Mouse (Mus musculus) Patski (cell line): ENCODE measurements at regions not wholly inside any gene's neighbourhood (a gene's known extent, or its start where the extent isn't known, plus 50 kb on each side); places are given as distances from the start of the nearest gene placed in this dataset.
A peak's percentile ranks its signal among the peaks of the same experiment; 100 is the strongest.

Experiments used
- ATAC-seq: fragments of 100-300 bp; one replicate; pipeline ENCODE4 v1.8.0; 2021
- CTCF ChIA-PET: fragments of 350-600 bp; sonication (Branson Sonifier 250); formaldehyde crosslinking; loops from one replicate; lab custom pipeline; 2022; ENCODE audit warnings: inconsistent platforms; lab: Charles Lee
- POLR2A ChIA-PET: fragments of 350-600 bp; sonication (Branson Sonifier 250); formaldehyde crosslinking; loops from one replicate; lab custom pipeline; 2022; ENCODE audit warnings: antibody characterized with exemption, inconsistent platforms; lab: Charles Lee
- DNase-seq: peaks from one replicate; pipeline ENCODE4 v3.0.0-alpha.2; 2011; ENCODE audit warnings: low read depth, low spot score
- H3K27me3 ChIP-seq: fragments of 371-371 bp; one replicate; pipeline ENCODE4 v1.5.1; 2021
- CTCF ChIP-seq: fragments of 100-300 bp; IDR thresholded peaks from one replicate; pipeline ENCODE4 v1.5.1; 2021
- in situ Hi-C: fragments of 300-500 bp; cut with MboI; formaldehyde crosslinking; loops from 3 replicates; pipeline ENCODE4 v1.11.1; 2018; ENCODE audit warnings: low pct_unique_long_range_greater_than_20kb, mixed read lengths

DNA sequence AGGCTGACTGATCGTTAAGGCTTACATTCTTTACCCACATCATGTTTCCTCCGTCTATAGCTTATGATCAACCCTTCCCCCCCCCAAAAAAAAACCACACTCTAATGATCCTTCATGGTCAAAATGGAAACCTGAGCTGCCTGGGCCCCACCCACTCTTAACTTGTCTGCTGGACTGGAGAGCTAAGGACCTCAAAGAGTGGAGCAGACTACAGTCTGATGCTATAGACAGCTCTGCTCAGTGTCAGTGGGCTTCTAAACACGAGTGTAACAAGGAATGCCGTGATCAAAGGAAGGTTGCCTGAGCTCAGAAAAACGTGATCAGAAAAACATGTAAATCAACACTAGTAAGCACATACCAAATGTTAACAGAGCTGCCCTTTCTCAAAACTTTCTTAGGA is 324.7 kb downstream of the Xpnpep1 start:
- ATAC-seq (no peak), DNase-seq (no peak)
- in situ Hi-C loops = no loop called here
- no peak for TF ChIP-seq CTCF
- H3K27me3 ChIP-seq = peaks cover 20% of the 10 kb centered on the region
- POLR2A ChIA-PET = no interaction called here
- CTCF ChIA-PET = interaction anchor here (1.0 kb wide), 1 partner anchor 14 kb away, joined by 4 read pairs; no protein-coding TSS in a partner anchor

GRCm38 (mm10) chr19:52707679-52708078 is 332.3 kb downstream of the Xpnpep1 start:
- ATAC-seq (no peak), DNase-seq (no peak)
- TF ChIP-seq CTCF = no peak
- ChIA-PET POLR2A (no interaction called here), CTCF (no interaction called here)
- H3K27me3 ChIP-seq = peaks cover 15% of the 10 kb centered on the region
- in situ Hi-C loops = no loop called here

DNA sequence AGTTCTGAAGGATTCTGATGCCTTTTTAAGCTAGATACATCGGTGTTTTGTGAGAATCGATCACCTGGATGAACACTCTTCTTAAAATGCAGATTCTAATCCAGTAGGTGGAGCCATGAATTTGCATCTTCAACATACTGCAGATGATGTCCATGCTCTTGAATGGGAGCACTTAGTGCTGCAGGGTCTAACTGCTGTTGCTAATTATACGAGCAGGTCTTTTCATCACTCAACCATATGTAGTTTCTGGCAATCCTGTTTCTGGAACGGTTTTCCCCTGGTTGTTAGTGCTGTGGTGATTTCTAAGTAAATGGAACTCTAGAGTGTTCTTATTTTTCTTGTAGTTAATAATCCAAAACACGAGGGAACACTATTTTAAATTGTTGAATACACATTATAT is 379.0 kb downstream of the Xpnpep1 start:
- ATAC-seq (no peak), DNase-seq (no peak)
- ChIA-PET POLR2A (no interaction called here), CTCF (no interaction called here)
- peaks cover 18% of the 10 kb centered on the region for H3K27me3 ChIP-seq
- in situ Hi-C loops = no loop called here
- no peak for TF ChIP-seq CTCF

DNA sequence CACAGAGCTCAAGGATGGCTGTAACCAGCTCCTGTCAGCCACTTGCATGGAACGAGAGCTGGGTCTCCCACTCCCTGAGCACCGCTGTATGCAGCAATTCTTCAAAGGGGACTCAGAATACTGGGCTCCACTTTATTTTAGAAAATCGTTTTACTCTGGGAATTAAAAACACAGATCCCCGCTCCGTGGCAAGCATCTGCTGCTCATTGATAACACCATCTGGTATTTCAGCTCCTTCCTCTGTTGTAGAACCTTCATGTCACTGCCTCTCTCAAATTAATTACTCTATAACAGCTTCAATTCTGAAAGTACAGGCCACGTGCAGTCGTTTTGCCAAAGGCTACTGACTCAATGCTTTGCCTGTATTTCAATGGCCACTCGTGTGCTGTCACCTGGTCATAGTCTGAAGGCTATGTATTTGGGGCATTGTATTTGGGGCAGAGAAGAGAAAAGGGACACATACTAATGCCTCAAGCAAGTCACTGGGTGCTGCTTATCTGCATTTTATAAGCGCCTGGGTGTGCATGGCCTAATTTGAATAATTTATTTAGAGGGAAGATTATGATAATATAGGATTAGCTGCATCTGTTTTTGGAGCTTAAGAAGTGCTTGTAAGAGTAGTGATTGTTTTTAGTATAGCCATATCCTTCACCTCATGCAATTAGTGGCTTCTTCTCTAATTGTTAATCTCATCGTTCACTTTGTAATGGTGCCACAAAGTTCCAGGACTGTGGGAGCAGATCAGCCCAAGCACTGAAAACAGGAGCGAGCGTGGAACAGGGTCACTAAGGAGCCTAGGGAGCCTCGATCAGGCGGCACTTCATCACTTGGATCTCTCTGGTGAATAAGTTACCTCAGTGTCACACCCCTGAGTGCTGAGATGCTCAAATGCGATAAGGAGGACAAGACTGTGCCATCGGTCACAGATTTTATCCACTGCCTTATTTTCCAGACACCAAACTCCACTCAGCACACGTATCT is 383.3 kb downstream of the Ins1 start:
- peaks cover 11% of the 10 kb centered on the region for H3K27me3 ChIP-seq
- ChIA-PET CTCF (interaction anchor here (1.0 kb wide), 1 partner anchor 12 kb away, joined by 4 read pairs; no protein-coding TSS in a partner anchor), POLR2A (no interaction called here)
- TF ChIP-seq CTCF = no peak
- in situ Hi-C loops = no loop called here
- DNase-seq (no peak), ATAC-seq (no peak)

GRCm38 (mm10) chr19:52640228-52640627 is 376.1 kb downstream of the Ins1 start:
- no peak for TF ChIP-seq CTCF

GRCm38 (mm10) chr19:52632501-52632900 is 368.4 kb downstream of the Ins1 start:
- ATAC-seq (peak; percentile 90), DNase-seq (peak; percentile 74)
- H3K27me3 ChIP-seq = no peaks in the 10 kb centered on the region
- in situ Hi-C loops = no loop called here
- TF ChIP-seq CTCF = no peak
- CTCF ChIA-PET = interaction anchor here (1.9 kb wide), 1 partner anchor 13 kb away, joined by 5 read pairs; no protein-coding TSS in a partner anchor
- POLR2A ChIA-PET = no interaction called here

More at GRCm38 (mm10) chr19:52640228-52640627, 376.1 kb downstream of the Ins1 start:
- in situ Hi-C loops = no loop called here
- DNase-seq (no peak), ATAC-seq (no peak)
- ChIA-PET CTCF (interaction anchor here (1.1 kb wide), 1 partner anchor 78 kb away, joined by 3 read pairs; no protein-coding TSS in a partner anchor), POLR2A (interaction anchor here (0.6 kb wide), 1 partner anchor 44 kb away, joined by 4 read pairs; no protein-coding TSS in a partner anchor)
- H3K27me3 ChIP-seq = no peaks in the 10 kb centered on the region

- ChIA-PET CTCF (interaction anchor here (0.9 kb wide), 1 partner anchor 78 kb away, joined by 3 read pairs; no protein-coding TSS in a partner anchor), POLR2A (no interaction called here)
- in situ Hi-C loops = loop anchor here (5.0 kb wide), 1 partner anchor 298 kb away; no protein-coding TSS in a partner anchor
- ATAC-seq (no peak), DNase-seq (no peak)
- no peak for TF ChIP-seq CTCF
- peaks cover 4% of the 10 kb centered on the region for H3K27me3 ChIP-seq
Observed at GRCm38 (mm10) chr19:52624310-52624709, 360.2 kb downstream of the Ins1 start.

DNA sequence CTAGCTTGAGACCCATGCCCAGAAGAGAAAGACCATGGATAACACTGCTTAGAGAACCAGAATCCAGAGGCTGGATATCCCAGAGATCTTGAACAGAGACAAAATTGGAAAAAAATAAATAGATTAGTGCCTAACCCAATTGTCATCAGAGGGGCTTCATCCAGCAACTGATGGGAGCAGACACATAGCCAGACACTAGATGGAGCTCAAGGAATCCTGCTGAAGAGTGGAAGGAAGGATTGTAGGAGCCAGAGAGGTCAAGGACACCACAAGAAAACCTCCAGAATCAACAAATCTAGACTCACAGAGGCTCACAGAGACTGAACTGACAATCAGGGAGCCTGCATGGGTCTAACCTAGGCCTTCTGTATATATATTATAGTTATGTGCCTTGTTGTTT is 359.4 kb downstream of the Ins1 start:
- CTCF ChIA-PET = interaction anchor here (0.7 to 1.7 kb wide), 5 partner anchors 10 to 299 kb away, joined by 3 to 5 read pairs (median 3); no protein-coding TSS in a partner anchor
- peaks cover 4% of the 10 kb centered on the region for H3K27me3 ChIP-seq
- ATAC-seq (peak; percentile 70), DNase-seq (no peak)
- in situ Hi-C loops = loop anchor here (5.0 kb wide), 1 partner anchor 299 kb away; no protein-coding TSS in a partner anchor
- peak; percentile 76 for TF ChIP-seq CTCF
- POLR2A ChIA-PET = no interaction called here

DNA sequence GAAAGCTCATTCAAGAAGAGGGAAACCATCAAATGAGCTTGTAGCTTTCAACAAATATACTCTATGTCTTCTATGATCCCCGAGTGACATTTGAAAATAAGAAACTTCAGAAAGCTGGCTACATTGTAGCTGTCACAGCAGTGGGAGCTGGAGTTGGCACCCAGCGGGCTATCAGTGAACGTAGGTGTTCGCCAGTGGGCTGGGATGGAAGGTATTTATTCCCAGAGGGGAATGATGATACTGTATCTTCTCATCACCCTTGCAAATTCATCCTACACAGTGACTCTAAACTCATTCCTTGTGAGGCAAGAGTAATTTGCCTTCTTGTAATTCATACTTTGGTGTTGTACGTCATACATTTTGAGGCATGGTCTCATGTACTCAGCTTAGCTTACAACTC is 349.3 kb downstream of the Ins1 start:
- ChIA-PET POLR2A (no interaction called here), CTCF (interaction anchor here (0.8 to 1.2 kb wide), 2 partner anchors 14 to 310 kb away, joined by 3 read pairs; no protein-coding TSS in a partner anchor)
- DNase-seq (no peak), ATAC-seq (no peak)
- in situ Hi-C loops = no loop called here
- TF ChIP-seq CTCF = no peak
- H3K27me3 ChIP-seq = peaks cover 9% of the 10 kb centered on the region

GRCm38 (mm10) chr19:52606859-52607258 is 342.8 kb downstream of the Ins1 start:
- DNase-seq (no peak), ATAC-seq (no peak)
- no peak for TF ChIP-seq CTCF
- in situ Hi-C loops = no loop called here
- ChIA-PET CTCF (no interaction called here), POLR2A (no interaction called here)
- H3K27me3 ChIP-seq = peaks cover 6% of the 10 kb centered on the region
